Mouse (Mus musculus): Measurements from ENCODE around the gene Itpr2. TPM values are rescaled to one million over a fixed set of nuclear protein-coding genes. Genes with fewer than 3 reads are reported as not detected.

Gene Itpr2
- polyA plus RNA-seq, 1 experiment from 2014 or later, result 4.1 TPM

- H3K9me3 ChIP-seq, result no peaks in the 10 kb centered on the region
- H3K4me3 ChIP-seq, result no peak overlapping the region
- DNase-seq (ENCODE audit: extremely low spot score, low spot score), result no peak
- H3K27ac ChIP-seq, result no peak overlapping the region
- 79% methylated on average over 9 of the region's 9 CpGs for WGBS
- H3K27me3 ChIP-seq (ENCODE audit: poor library complexity, severe bottlenecking), result peaks cover 21% of the 10 kb centered on the region
- H3K4me1 ChIP-seq, result peaks cover 28% of the 10 kb centered on the region
- no peaks in the 10 kb centered on the region for H3K36me3 ChIP-seq (replicated peaks)
These were observed 272.5 kb downstream of the Itpr2 start for GRCm38 (mm10) chr6:146229519-146229918.

- 92% methylated on average over 3 of the region's 3 CpGs for WGBS
- no peak overlapping the region for H3K4me3 ChIP-seq
- H3K27ac ChIP-seq, result no peak overlapping the region
- no peaks in the 10 kb centered on the region for H3K9me3 ChIP-seq
- H3K36me3 ChIP-seq (replicated peaks), result no peaks in the 10 kb centered on the region
- peaks cover 31% of the 10 kb centered on the region for H3K4me1 ChIP-seq
- DNase-seq (ENCODE audit: extremely low spot score, low spot score), result no peak
- peaks cover 29% of the 10 kb centered on the region for H3K27me3 ChIP-seq (ENCODE audit: poor library complexity, severe bottlenecking)
These were observed 274.0 kb downstream of the Itpr2 start for GRCm38 (mm10) chr6:146228048-146228447.

- peaks cover 15% of the 10 kb centered on the region for H3K27me3 ChIP-seq (ENCODE audit: poor library complexity, severe bottlenecking)
- peaks cover 42% of the 10 kb centered on the region for H3K4me1 ChIP-seq
- H3K36me3 ChIP-seq (replicated peaks), result no peaks in the 10 kb centered on the region
- H3K9me3 ChIP-seq, result no peaks in the 10 kb centered on the region
- DNase-seq (ENCODE audit: extremely low spot score, low spot score), result no peak
- no peak overlapping the region for H3K4me3 ChIP-seq
- 85% methylated on average over 8 of the region's 8 CpGs for WGBS
- H3K27ac ChIP-seq, result no peak overlapping the region
These were observed 279.5 kb downstream of the Itpr2 start for GRCm38 (mm10) chr6:146222403-146223063.

GRCm38 (mm10) chr6:146221371-146222336 is 280.4 kb downstream of the Itpr2 start:
- WGBS, result 73% methylated on average over 23 of the region's 23 CpGs
- Histone ChIP-seq H3K9me3 (no peaks in the 10 kb centered on the region), H3K4me3 (no peak overlapping the region), H3K27me3 (ENCODE audit: poor library complexity, severe bottlenecking) (peaks cover 10% of the 10 kb centered on the region), H3K27ac (no peak overlapping the region), H3K36me3 (replicated peaks) (no peaks in the 10 kb centered on the region), H3K4me1 (peaks cover 37% of the 10 kb centered on the region)
- DNase-seq (ENCODE audit: extremely low spot score, low spot score), result no peak

- WGBS, result 93% methylated on average over 5 of the region's 5 CpGs
- H3K36me3 ChIP-seq (replicated peaks), result no peaks in the 10 kb centered on the region
- peaks cover 10% of the 10 kb centered on the region for H3K27me3 ChIP-seq (ENCODE audit: poor library complexity, severe bottlenecking)
- no peak overlapping the region for H3K4me3 ChIP-seq
- H3K27ac ChIP-seq, result no peak overlapping the region
- no peaks in the 10 kb centered on the region for H3K9me3 ChIP-seq
- peaks cover 21% of the 10 kb centered on the region for H3K4me1 ChIP-seq
- no peak for DNase-seq (ENCODE audit: extremely low spot score, low spot score)
These were observed 282.0 kb downstream of the Itpr2 start for GRCm38 (mm10) chr6:146220071-146220470.

- WGBS, result 88% methylated on average over 12 of the region's 12 CpGs
- DNase-seq (ENCODE audit: extremely low spot score, low spot score), result no peak
- Histone ChIP-seq H3K27me3 (ENCODE audit: poor library complexity, severe bottlenecking) (peaks cover 8% of the 10 kb centered on the region), H3K9me3 (no peaks in the 10 kb centered on the region), H3K36me3 (replicated peaks) (no peaks in the 10 kb centered on the region), H3K27ac (no peak overlapping the region), H3K4me3 (no peak overlapping the region), H3K4me1 (peaks cover 20% of the 10 kb centered on the region)
These were observed 282.5 kb downstream of the Itpr2 start for GRCm38 (mm10) chr6:146219534-146219933.

- no peak overlapping the region for H3K4me3 ChIP-seq
- DNase-seq (ENCODE audit: extremely low spot score, low spot score), result no peak
- H3K4me1 ChIP-seq, result no peaks in the 10 kb centered on the region
- no peaks in the 10 kb centered on the region for H3K9me3 ChIP-seq
- no peak overlapping the region for H3K27ac ChIP-seq
- no peaks in the 10 kb centered on the region for H3K27me3 ChIP-seq (ENCODE audit: poor library complexity, severe bottlenecking)
- H3K36me3 ChIP-seq (replicated peaks), result no peaks in the 10 kb centered on the region
- 83% methylated on average over 2 of the region's 2 CpGs for WGBS
These were observed 286.7 kb downstream of the Itpr2 start for GRCm38 (mm10) chr6:146215302-146215701.

GRCm38 (mm10) chr6:146212339-146212738 is 289.7 kb downstream of the Itpr2 start:
- no peak overlapping the region for H3K27ac ChIP-seq
- no peaks in the 10 kb centered on the region for H3K27me3 ChIP-seq (ENCODE audit: poor library complexity, severe bottlenecking)
- no peak overlapping the region for H3K4me3 ChIP-seq
- H3K4me1 ChIP-seq, result no peaks in the 10 kb centered on the region
- no peak for DNase-seq (ENCODE audit: extremely low spot score, low spot score)
- no peaks in the 10 kb centered on the region for H3K9me3 ChIP-seq
- WGBS, result 95% methylated on average over 3 of the region's 3 CpGs
- no peaks in the 10 kb centered on the region for H3K36me3 ChIP-seq (replicated peaks)

GRCm38 (mm10) chr6:146211233-146211632 is 290.8 kb downstream of the Itpr2 start:
- no peak for DNase-seq (ENCODE audit: extremely low spot score, low spot score)
- Histone ChIP-seq H3K36me3 (replicated peaks) (no peaks in the 10 kb centered on the region), H3K4me1 (no peaks in the 10 kb centered on the region), H3K4me3 (no peak overlapping the region), H3K27me3 (ENCODE audit: poor library complexity, severe bottlenecking) (no peaks in the 10 kb centered on the region), H3K27ac (no peak overlapping the region), H3K9me3 (no peaks in the 10 kb centered on the region)
- WGBS, result 88% methylated on average over 6 of the region's 6 CpGs

GRCm38 (mm10) chr6:146208983-146209382 is 293.0 kb downstream of the Itpr2 start:
- 87% methylated on average over 6 of the region's 6 CpGs for WGBS
- Histone ChIP-seq H3K4me3 (no peak overlapping the region), H3K9me3 (no peaks in the 10 kb centered on the region), H3K27me3 (ENCODE audit: poor library complexity, severe bottlenecking) (no peaks in the 10 kb centered on the region), H3K36me3 (replicated peaks) (no peaks in the 10 kb centered on the region), H3K27ac (no peak overlapping the region), H3K4me1 (no peaks in the 10 kb centered on the region)
- no peak for DNase-seq (ENCODE audit: extremely low spot score, low spot score)

GRCm38 (mm10) chr6:146207204-146207959 is 294.6 kb downstream of the Itpr2 start:
- Histone ChIP-seq H3K27me3 (ENCODE audit: poor library complexity, severe bottlenecking) (no peaks in the 10 kb centered on the region), H3K4me1 (no peaks in the 10 kb centered on the region), H3K9me3 (no peaks in the 10 kb centered on the region), H3K27ac (no peak overlapping the region), H3K36me3 (replicated peaks) (no peaks in the 10 kb centered on the region), H3K4me3 (no peak overlapping the region)
- DNase-seq (ENCODE audit: extremely low spot score, low spot score), result no peak
- WGBS, result 88% methylated on average over 10 of the region's 10 CpGs

GRCm38 (mm10) chr6:146205136-146205535 is 296.9 kb downstream of the Itpr2 start:
- 78% methylated on average over 2 of the region's 2 CpGs for WGBS

More at GRCm38 (mm10) chr6:146205136-146205535, 296.9 kb downstream of the Itpr2 start:
- Histone ChIP-seq H3K4me1 (no peaks in the 10 kb centered on the region), H3K9me3 (no peaks in the 10 kb centered on the region), H3K36me3 (replicated peaks) (no peaks in the 10 kb centered on the region), H3K27ac (no peak overlapping the region), H3K27me3 (ENCODE audit: poor library complexity, severe bottlenecking) (no peaks in the 10 kb centered on the region), H3K4me3 (no peak overlapping the region)
- no peak for DNase-seq (ENCODE audit: extremely low spot score, low spot score)
